Mouse (Mus musculus) stomach, postnatal 0 days (tissue): ENCODE measurements around the gene Fsd1l.
"Not testable (repeated sequence)": the region's sequence is repeated elsewhere in the genome, so short reads cannot be mapped to it uniquely, and the experiment has no call there.

Experiments
- CTCF ChIP-seq: IDR thresholded peaks from 2 replicates; pipeline ENCODE4 v1.5.1; 2016; ENCODE audit warnings: antibody characterized with exemption, low read depth, mild to moderate bottlenecking, moderate library complexity
- EP300 ChIP-seq: optimal IDR thresholded peaks from 2 replicates; pipeline ENCODE3; 2016; ENCODE audit warnings: antibody characterized with exemption

DNA sequence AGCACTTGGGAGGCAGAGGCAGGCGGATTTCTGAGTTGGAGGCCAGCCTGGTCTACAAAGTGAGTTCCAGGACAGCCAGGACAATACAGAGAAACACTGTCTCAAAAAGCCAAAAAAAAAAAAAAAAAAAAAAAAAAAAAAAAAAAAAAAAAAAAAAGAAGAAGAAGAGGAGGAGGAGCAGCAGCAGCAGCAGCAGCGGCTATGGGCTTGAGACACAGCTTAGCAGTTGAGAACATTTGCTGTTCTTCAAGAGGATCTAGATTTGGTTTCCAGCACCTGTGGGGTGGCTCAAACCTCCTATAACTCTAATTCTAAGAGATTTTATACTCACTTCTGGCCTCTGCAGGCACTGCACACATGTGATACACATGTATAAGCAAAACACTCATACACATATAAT lies 94.8 kb downstream of the Fsd1l start:
- TF ChIP-seq CTCF, EP300: not testable (repeated sequence)
